In the genomic region with DNA sequence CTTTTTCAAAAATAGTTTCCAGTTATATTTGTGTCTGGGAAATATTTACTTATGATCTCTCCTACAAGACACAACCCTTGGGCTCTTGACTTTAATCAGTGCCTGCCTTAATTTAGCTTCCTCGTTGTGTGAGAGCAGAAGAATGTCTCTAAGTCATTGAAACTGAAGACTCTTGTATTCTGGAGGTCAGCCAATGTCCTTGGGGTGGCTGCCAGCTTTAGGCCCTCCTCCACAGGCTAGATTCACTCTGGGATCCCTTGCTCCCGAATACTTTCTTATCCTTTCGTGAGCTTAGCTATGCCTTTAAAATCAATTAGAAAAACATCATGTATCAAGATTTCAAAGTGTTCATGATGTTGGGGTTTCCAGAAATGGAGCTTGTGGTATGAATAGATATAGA, we compare ENCODE assay signal across 10 mouse cellular contexts.
DNase-seq lines count a peak whose midpoint lies in the region; ATAC-seq and TF ChIP-seq lines count a peak whose summit lies in the region.
"Had no signal": no experiment of that assay in that cellular context is flagged by ENCODE, and none has a peak within 500 bp of the region (broad histone marks: within the 10 kb centered on the region; RNA-seq: fewer than 3 reads in every experiment).

No protein-coding gene starts in this region.

- no peak for ATAC-seq in kidney, embryonic 16.5 days (ENCODE audit: low FRiP score, low TSS enrichment)
- ATAC-seq in monocyte, adult 5-6 weeks (replicated peaks; ENCODE audit: insufficient number of reproducible peaks, low FRiP score, low TSS enrichment, poor library complexity, severe bottlenecking), result no peak

- no peak for TF ChIP-seq POLR2A in thymus, adult 2 months (IDR thresholded peaks at IDR 0.05; ENCODE audit: control insufficient read depth, extremely low read depth, insufficient read depth, low read length, poor library complexity)

- intact Hi-C loops in heart, postnatal 36 days (cut with DNase I), result no loop called here

- no peak overlapping the region for H3K27ac ChIP-seq in kidney, embryonic 16.5 days (ENCODE audit: low read length)
- no peak overlapping the region for H3K27ac ChIP-seq in thymus, adult 2 months (ENCODE audit: control insufficient read depth, insufficient read depth, low read length)
- H3K27ac ChIP-seq in layer of hippocampus, adult 2 months, result no peak overlapping the region
- H3K27ac ChIP-seq: liver, embryonic 15.5 days; neural tube, embryonic 13.5 days had no signal

- no peaks in the 10 kb centered on the region for H3K36me3 ChIP-seq in kidney, embryonic 16.5 days (ENCODE audit: insufficient read depth, low read length)
- no peaks in the 10 kb centered on the region for H3K36me3 ChIP-seq in thymus, adult 2 months (ENCODE audit: control insufficient read depth, insufficient read depth, low read length)
- H3K36me3 ChIP-seq: liver, embryonic 15.5 days; neural tube, embryonic 13.5 days had no signal

- WGBS in kidney, embryonic 16.5 days, result 44% methylated on average over 3 of the region's 3 CpGs
- WGBS in thymus, adult 2 months, result 70% methylated on average over 3 of the region's 3 CpGs

- no peak overlapping the region for H3K4me2 ChIP-seq in kidney, embryonic 16.5 days (replicated peaks; ENCODE audit: low read depth, low read length)
- H3K4me2 ChIP-seq: liver, embryonic 15.5 days; neural tube, embryonic 13.5 days had no signal

- H3K9me3 ChIP-seq in kidney, embryonic 16.5 days (ENCODE audit: low read length), result no peaks in the 10 kb centered on the region
- H3K9me3 ChIP-seq: liver, embryonic 15.5 days; neural tube, embryonic 13.5 days had no signal

- H3K9ac ChIP-seq in kidney, embryonic 16.5 days (replicated peaks; ENCODE audit: low read length), result no peak overlapping the region
- H3K9ac ChIP-seq: liver, embryonic 15.5 days; neural tube, embryonic 13.5 days had no signal

- TF ChIP-seq CTCF in thymus, adult 2 months (IDR thresholded peaks at IDR 0.05; ENCODE audit: borderline replicate concordance, control insufficient read depth, extremely low read depth, insufficient read depth, low read length, poor library complexity), result no peak
- no peak for TF ChIP-seq CTCF in layer of hippocampus, adult 2 months (conservative IDR thresholded peaks at IDR 0.05)

- peak; percentile 48 for DNase-seq in kidney, adult 18-20 months
- DNase-seq in adrenal gland, postnatal 4 days (ENCODE audit: low spot score in 2 of 2), result peak; percentile 3 to 11
- DNase-seq in heart, postnatal 36 days, result peak; percentile 33 to 47
- DNase-seq in lung, postnatal 4 days, result peak; percentile 49 to 63
- no peak for DNase-seq in thymus, adult 2 months
- no peak for DNase-seq in layer of hippocampus, adult 2 months (ENCODE audit: low spot score in 2 of 2)

- H3K27me3 ChIP-seq in kidney, embryonic 16.5 days (ENCODE audit: insufficient read depth, low read length), result no peaks in the 10 kb centered on the region
- H3K27me3 ChIP-seq in thymus, adult 2 months (ENCODE audit: control insufficient read depth, insufficient read depth, low read length), result no peaks in the 10 kb centered on the region
- H3K27me3 ChIP-seq: neural tube, embryonic 13.5 days had no signal

- H3K4me1 ChIP-seq in kidney, embryonic 16.5 days (ENCODE audit: insufficient read depth, low read length), result no peaks in the 10 kb centered on the region
- H3K4me1 ChIP-seq in thymus, adult 2 months (replicated peaks; ENCODE audit: control insufficient read depth, insufficient read depth, low read length), result no peaks in the 10 kb centered on the region
- H3K4me1 ChIP-seq: neural tube, embryonic 13.5 days had no signal

- no peak overlapping the region for H3K4me3 ChIP-seq in kidney, embryonic 16.5 days (ENCODE audit: low read length)
- H3K4me3 ChIP-seq in thymus, adult 2 months (ENCODE audit: control insufficient read depth, insufficient read depth, low read length), result no peak overlapping the region
- no peak overlapping the region for H3K4me3 ChIP-seq in layer of hippocampus, adult 2 months
- H3K4me3 ChIP-seq: liver, embryonic 15.5 days; neural tube, embryonic 13.5 days had no signal

Comparison
In these comparisons a context has a peak if more than half of its experiments do, and no peak if none do; other contexts are left out.
1. DNase-seq: peak in kidney, adult 18-20 months (single experiment), adrenal gland, postnatal 4 days (2 of 2), heart, postnatal 36 days (2 of 2) and lung, postnatal 4 days (2 of 2); none in thymus, adult 2 months (single experiment) and layer of hippocampus, adult 2 months (0 of 2).